Mouse (Mus musculus): ENCODE measurements around the gene Kri1.

DNA sequence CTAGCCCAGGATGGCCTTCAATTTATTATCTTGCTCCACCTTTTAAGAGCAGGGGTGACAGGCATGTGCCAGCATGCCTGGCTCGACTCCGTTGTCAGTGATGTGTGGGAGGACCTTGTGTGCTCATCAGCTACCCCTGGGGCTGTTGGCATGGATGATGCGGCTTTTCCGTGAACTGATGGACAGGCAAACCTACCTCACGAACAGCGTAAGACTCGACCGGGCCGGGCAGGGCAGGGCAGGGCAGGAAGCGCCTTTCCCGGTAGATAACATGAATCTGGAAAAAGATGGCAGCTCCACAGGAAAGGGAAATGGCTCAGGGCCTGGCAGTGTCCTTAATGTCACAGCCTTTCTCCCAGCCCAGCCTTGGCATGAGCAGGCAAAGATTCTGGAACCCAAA is 36.5 kb upstream of the Kri1 start:
- no peak for TF ChIP-seq ZMIZ1 (IDR thresholded peaks at IDR 0.05; ENCODE audit: low read depth, low read length)
- no peak for TF ChIP-seq CTCF (IDR thresholded peaks at IDR 0.05 in 2 of 3, conservative IDR thresholded peaks at IDR 0.05 in 1 of 3; ENCODE audit: control insufficient read depth in 1 of 3, insufficient read depth in 1 of 3, low read depth in 2 of 3, low read length in 3 of 3, poor library complexity in 1 of 3, severe bottlenecking in 1 of 3)
- TF ChIP-seq POLR2A (IDR thresholded peaks at IDR 0.05; ENCODE audit: control insufficient read depth in 1 of 2, insufficient read depth in 1 of 2, low read depth in 1 of 2, low read length in 2 of 2, poor library complexity in 1 of 2): no peak
- 0 out of 2 replicates have a peak, but pooled peaks have one; percentile 5 for TF ChIP-seq TAL1 (IDR thresholded peaks at IDR 0.05; ENCODE audit: low read length)
- no peak for TF ChIP-seq EP300 (IDR thresholded peaks at IDR 0.05; ENCODE audit: low read depth in 1 of 2, low read length in 2 of 2)
- no peak for TF ChIP-seq ETS1 (IDR thresholded peaks at IDR 0.05; ENCODE audit: low read depth, low read length)
- no peak for TF ChIP-seq ELF1 (IDR thresholded peaks at IDR 0.05; ENCODE audit: low read depth, low read length)
- TF ChIP-seq ZKSCAN1 (IDR thresholded peaks at IDR 0.05; ENCODE audit: low read depth, low read length): no peak
- TF ChIP-seq RAD21 (IDR thresholded peaks at IDR 0.05; ENCODE audit: low read depth, low read length): no peak
- no peak for TF ChIP-seq GATA1 (IDR thresholded peaks at IDR 0.05; ENCODE audit: low read depth, low read length)
- TF ChIP-seq USF2 (IDR thresholded peaks at IDR 0.05; ENCODE audit: borderline replicate concordance in 1 of 2, insufficient read depth in 1 of 2, low read depth in 1 of 2, low read length in 2 of 2): no peak
- TF ChIP-seq BHLHE40 (IDR thresholded peaks at IDR 0.05; ENCODE audit: borderline replicate concordance, low read depth, low read length): no peak

Data from MEL (cell line).